ENCODE assay signal across 11 mouse cellular contexts in genomic region chr1:97768089-97768488, GRCm38 (mm10). TPM values are rescaled to one million over a fixed set of nuclear protein-coding genes. Genes with fewer than 3 reads are reported as not detected.
DNase-seq lines count a peak whose midpoint lies in the region; ATAC-seq lines count a peak whose summit lies in the region.
"Had no signal": no experiment of that assay in that cellular context is flagged by ENCODE, and none has a peak within 500 bp of the region (broad histone marks: within the 10 kb centered on the region; RNA-seq: fewer than 3 reads in every experiment).

No protein-coding gene starts in this region.

- 90% methylated on average over 2 of the region's 2 CpGs for WGBS in midbrain, embryonic 10.5 days
- 89% methylated on average over 2 of the region's 2 CpGs for WGBS in midbrain, embryonic 11.5 days
- 78% methylated on average over 2 of the region's 2 CpGs for WGBS in limb, embryonic 13.5 days
- WGBS in stomach, embryonic 16.5 days = 75% methylated on average over 2 of the region's 2 CpGs

- H3K4me1 ChIP-seq in midbrain, embryonic 10.5 days = peaks cover 28% of the 10 kb centered on the region
- peaks cover 2% of the 10 kb centered on the region; the same call in 1 of the 2 replicates for H3K4me1 ChIP-seq in midbrain, embryonic 11.5 days (ENCODE audit: control insufficient read depth, insufficient read depth, low read length)
- H3K4me1 ChIP-seq in limb, embryonic 13.5 days = peaks cover 20% of the 10 kb centered on the region
- peaks cover 8% of the 10 kb centered on the region; the same call in 1 of the 2 replicates for H3K4me1 ChIP-seq in stomach, embryonic 16.5 days (ENCODE audit: control insufficient read depth, insufficient read depth, low read length)

- H3K9me3 ChIP-seq in midbrain, embryonic 10.5 days (replicated peaks) = no peaks in the 10 kb centered on the region
- no peaks in the 10 kb centered on the region for H3K9me3 ChIP-seq in midbrain, embryonic 11.5 days (ENCODE audit: control insufficient read depth, low read length)
- no peaks in the 10 kb centered on the region for H3K9me3 ChIP-seq in limb, embryonic 13.5 days
- H3K9me3 ChIP-seq in stomach, embryonic 16.5 days (replicated peaks; ENCODE audit: control insufficient read depth, low read length) = no peaks in the 10 kb centered on the region

- no peak overlapping the region for H3K4me2 ChIP-seq in midbrain, embryonic 11.5 days
- peak overlapping the region; percentile 79 for H3K4me2 ChIP-seq in limb, embryonic 13.5 days (replicated peaks)
- H3K4me2 ChIP-seq in stomach, embryonic 16.5 days (ENCODE audit: low read depth, low read length) = peak overlapping the region; percentile 31; the same call in 1 of the 2 replicates

- ATAC-seq in CD4-positive, CD25-positive, alpha-beta regulatory T cell, adult 4 months = no peak
- no peak for ATAC-seq in midbrain, embryonic 11.5 days (ENCODE audit: low FRiP score)
- no peak for ATAC-seq in limb, embryonic 13.5 days (ENCODE audit: low FRiP score, low read depth)
- ATAC-seq in stomach, embryonic 16.5 days (ENCODE audit: insufficient read depth, low FRiP score) = no peak

- H3K27ac ChIP-seq in midbrain, embryonic 10.5 days (replicated peaks) = no peak overlapping the region
- no peak overlapping the region for H3K27ac ChIP-seq in midbrain, embryonic 11.5 days (ENCODE audit: low read depth, low read length)
- no peak overlapping the region for H3K27ac ChIP-seq in limb, embryonic 13.5 days
- no peak overlapping the region for H3K27ac ChIP-seq in stomach, embryonic 16.5 days (ENCODE audit: low read length)

- H3K27me3 ChIP-seq in midbrain, embryonic 10.5 days (ENCODE audit: low read depth, poor library complexity, severe bottlenecking) = peaks cover 4% of the 10 kb centered on the region; the same call in 1 of the 2 replicates
- 0 out of 2 replicates have a peak, but pooled peaks cover 2% of the 10 kb centered on the region for H3K27me3 ChIP-seq in midbrain, embryonic 11.5 days (ENCODE audit: control insufficient read depth, insufficient read depth, low read length)
- no peaks in the 10 kb centered on the region for H3K27me3 ChIP-seq in limb, embryonic 13.5 days
- H3K27me3 ChIP-seq in stomach, embryonic 16.5 days (ENCODE audit: control insufficient read depth, insufficient read depth, low read length) = no peaks in the 10 kb centered on the region

- DNase-seq in CD4-positive, CD25-positive, alpha-beta regulatory T cell, adult 2 months (ENCODE audit: low read depth, low spot score) = peak; percentile 19
- DNase-seq in midbrain, embryonic 10.5 days (ENCODE audit: low spot score) = no peak
- DNase-seq in midbrain, embryonic 11.5 days (ENCODE audit: low spot score, missing footprints) = no peak
- DNase-seq in thymus, postnatal 25 days = no peak
- DNase-seq in right cerebral cortex, postnatal 36 days (ENCODE audit: low spot score in 2 of 2) = no peak
- DNase-seq: adrenal gland, postnatal 25 days; left cerebral cortex, postnatal 4 days; right cerebral cortex, postnatal 14 days had no signal

- peak overlapping the region; percentile 92 for H3K4me3 ChIP-seq in midbrain, embryonic 10.5 days
- H3K4me3 ChIP-seq in midbrain, embryonic 11.5 days (ENCODE audit: low read depth, low read length) = no peak overlapping the region
- H3K4me3 ChIP-seq in limb, embryonic 13.5 days = peak overlapping the region; percentile 93
- no peak overlapping the region for H3K4me3 ChIP-seq in stomach, embryonic 16.5 days (replicated peaks; ENCODE audit: low read length)

- no peaks in the 10 kb centered on the region for H3K36me3 ChIP-seq in midbrain, embryonic 10.5 days
- no peaks in the 10 kb centered on the region for H3K36me3 ChIP-seq in midbrain, embryonic 11.5 days (ENCODE audit: control insufficient read depth, insufficient read depth, low read length)
- H3K36me3 ChIP-seq in limb, embryonic 13.5 days = no peaks in the 10 kb centered on the region
- H3K36me3 ChIP-seq in stomach, embryonic 16.5 days (ENCODE audit: control insufficient read depth, insufficient read depth, low read length) = no peaks in the 10 kb centered on the region

- no peak overlapping the region for H3K9ac ChIP-seq in midbrain, embryonic 11.5 days (ENCODE audit: low read length)
- no peak overlapping the region for H3K9ac ChIP-seq in limb, embryonic 13.5 days
- H3K9ac ChIP-seq in stomach, embryonic 16.5 days (ENCODE audit: low read length) = no peak overlapping the region

RNA-seq across cellular contexts. Expression of gene Gin1, which starts 1.9 kb away (rescaled TPM):
- 10 to 100 TPM; 27.2 to 31.3 TPM for polyA plus RNA-seq in CD4-positive, CD25-positive, alpha-beta regulatory T cell, adult 4 months (2017; shearing (Covaris generic))
- polyA plus RNA-seq in midbrain, embryonic 10.5 days (2016; fragmentation: Nextera tagmentation; extraction: Ambion mirVana) = 18.0 and 19.2 TPM in 2 replicates
- 14.2 and 16.2 TPM in 2 replicates for polyA plus RNA-seq in midbrain, embryonic 11.5 days (2014; fragmentation: Nextera tagmentation; extraction: Ambion mirVana)
- 18.7 TPM in 2 replicates for polyA plus RNA-seq in limb, embryonic 13.5 days (2015; fragmentation: Nextera tagmentation; extraction: Ambion mirVana)
- 15.1 and 16.6 TPM in 2 replicates for polyA plus RNA-seq in stomach, embryonic 16.5 days (2015; fragmentation: Nextera tagmentation; extraction: Ambion mirVana)

RNA-seq across cellular contexts. Expression of gene Ppip5k2, which starts 2.1 kb away (rescaled TPM):
- 10 to 100 TPM; 27.8 to 33.8 TPM for polyA plus RNA-seq in CD4-positive, CD25-positive, alpha-beta regulatory T cell, adult 4 months (2017; shearing (Covaris generic))
- 37.4 and 41.9 TPM in 2 replicates for polyA plus RNA-seq in midbrain, embryonic 10.5 days (2016; fragmentation: Nextera tagmentation; extraction: Ambion mirVana)
- 43.6 and 50.5 TPM in 2 replicates for polyA plus RNA-seq in midbrain, embryonic 11.5 days (2014; fragmentation: Nextera tagmentation; extraction: Ambion mirVana)
- polyA plus RNA-seq in limb, embryonic 13.5 days (2015; fragmentation: Nextera tagmentation; extraction: Ambion mirVana) = 34.0 and 34.2 TPM in 2 replicates
- polyA plus RNA-seq in stomach, embryonic 16.5 days (2015; fragmentation: Nextera tagmentation; extraction: Ambion mirVana) = 30.4 and 31.0 TPM in 2 replicates

Comparison
In these comparisons a context has a peak if more than half of its experiments do, and no peak if none do; other contexts are left out.
1. H3K4me3 ChIP-seq: peak in midbrain, embryonic 10.5 days (single experiment) and limb, embryonic 13.5 days (single experiment); none in midbrain, embryonic 11.5 days (single experiment) and stomach, embryonic 16.5 days (single experiment).